Mouse (Mus musculus) midbrain, embryonic 12.5 days (tissue): ENCODE results near the gene Pex5. TPM values are rescaled to one million over a fixed set of nuclear protein-coding genes. Genes with fewer than 3 reads are reported as not detected.

ENCODE experiments used
- polyA plus RNA-seq: library from polyadenylated mRNA; unstranded; fragments of >200 nt; fragmentation: Nextera tagmentation; extraction: Ambion mirVana; gene quantifications from 2 replicates; pipeline ENCODE4 v1.2.1, GENCODE M21; 2016

Gene Pex5
- polyA plus RNA-seq, 1 experiment from 2014 or later: 64.7 TPM

Other genes starting within 250 kb of the Pex5 start
- gene Vmn2r27, start 183.2 kb downstream of the Pex5 start, polyA plus RNA-seq: not detected in 2 replicates
- 0.05 and 0.08 TPM in 2 replicates for gene Cd163, start 110.4 kb downstream of the Pex5 start, polyA plus RNA-seq
- 32.4 and 33.1 TPM in 2 replicates for gene Clstn3, start 49.7 kb upstream of the Pex5 start, polyA plus RNA-seq
- gene C1rl, start 78.0 kb upstream of the Pex5 start, polyA plus RNA-seq: 0.17 and 0.29 TPM in 2 replicates
- 0.11 and 0.22 TPM in 2 replicates for gene C1ra, start 97.3 kb upstream of the Pex5 start, polyA plus RNA-seq
- 0.43 and 0.80 TPM in 2 replicates for gene C1s1, start 127.3 kb upstream of the Pex5 start, polyA plus RNA-seq
- not detected in 2 replicates for gene C1rb, start 155.2 kb upstream of the Pex5 start, polyA plus RNA-seq
- 0.21 TPM in 1 of 2 replicates, not detected in the other for gene C1s2, start 221.0 kb upstream of the Pex5 start, polyA plus RNA-seq
- gene Lpcat3, start 248.0 kb upstream of the Pex5 start, polyA plus RNA-seq: 37.5 and 37.9 TPM in 2 replicates